Comparison of ENCODE assay signal across 16 mouse cellular contexts in genomic region chr14:10415068-10415467, GRCm38 (mm10).
"Had no signal": no experiment of that assay in that cellular context is flagged by ENCODE, and none has a peak within 500 bp of the region (broad histone marks: within the 10 kb centered on the region; RNA-seq: fewer than 3 reads in every experiment).

No protein-coding gene starts in this region.

- H3K36me3 ChIP-seq: midbrain, embryonic 12.5 days; midbrain, embryonic 15.5 days; neural tube, embryonic 13.5 days; neural tube, embryonic 15.5 days; stomach, embryonic 15.5 days had no signal

- H3K9ac ChIP-seq: liver, embryonic 14.5 days; lung, embryonic 14.5 days; midbrain, embryonic 12.5 days; midbrain, embryonic 15.5 days; neural tube, embryonic 13.5 days; neural tube, embryonic 15.5 days; stomach, embryonic 15.5 days had no signal

- H3K27me3 ChIP-seq: midbrain, embryonic 15.5 days; neural tube, embryonic 13.5 days; neural tube, embryonic 15.5 days; stomach, embryonic 15.5 days had no signal

- H3K4me3 ChIP-seq: midbrain, embryonic 12.5 days; midbrain, embryonic 15.5 days; myocyte; neural tube, embryonic 13.5 days; neural tube, embryonic 15.5 days; stomach, embryonic 15.5 days had no signal

- H3K4me2 ChIP-seq: lung, embryonic 14.5 days; midbrain, embryonic 12.5 days; midbrain, embryonic 15.5 days; neural tube, embryonic 13.5 days; neural tube, embryonic 15.5 days; stomach, embryonic 15.5 days had no signal

- ATAC-seq: midbrain, embryonic 15.5 days had no signal

- H3K9me3 ChIP-seq: midbrain, embryonic 12.5 days; midbrain, embryonic 15.5 days; neural tube, embryonic 13.5 days; neural tube, embryonic 15.5 days; stomach, embryonic 15.5 days had no signal

- DNase-seq: lung, adult 18-20 months; lung, embryonic 14.5 days; lung, postnatal 10 days; lung, postnatal 4 days; right cerebral cortex, postnatal 14 days; thymus, adult 2 months; thymus, postnatal 25 days; thymus, postnatal 4 days had no signal

- H3K4me1 ChIP-seq: midbrain, embryonic 12.5 days; midbrain, embryonic 15.5 days; neural tube, embryonic 13.5 days; neural tube, embryonic 15.5 days; stomach, embryonic 15.5 days had no signal

- H3K27ac ChIP-seq: liver, embryonic 14.5 days; midbrain, embryonic 12.5 days; midbrain, embryonic 15.5 days; neural tube, embryonic 13.5 days; neural tube, embryonic 15.5 days; stomach, embryonic 15.5 days; stomach, postnatal 0 days had no signal
